Mouse (Mus musculus): ENCODE measurements around the gene Sipa1l1. TPM values are rescaled to one million over a fixed set of nuclear protein-coding genes. Genes with fewer than 3 reads are reported as not detected.
A peak's percentile ranks its signal among the peaks of the same experiment; 100 is the strongest.

Gene Sipa1l1
- polyA plus RNA-seq, 1 experiment from 2014 or later, result 34.8 TPM

DNA sequence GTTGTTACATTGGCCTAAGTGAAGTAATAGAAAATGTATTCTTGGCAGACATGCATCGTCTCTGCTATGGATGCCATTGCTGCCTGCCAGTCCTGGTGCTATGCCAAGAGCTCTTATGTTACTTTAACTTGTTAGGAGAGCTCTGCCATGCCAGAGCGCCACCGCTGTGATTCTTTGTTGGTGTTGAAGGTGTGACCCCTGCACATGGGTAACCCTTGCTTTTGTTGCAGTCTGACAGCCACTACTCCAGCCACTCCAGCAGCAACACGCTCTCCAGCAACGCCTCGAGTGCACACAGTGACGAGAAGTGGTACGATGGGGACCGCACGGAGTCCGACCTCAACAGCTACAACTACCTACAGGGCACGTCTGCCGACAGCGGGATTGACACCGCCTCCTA, 255.7 kb downstream of the Sipa1l1 start:
- Histone ChIP-seq H3K9me3 (no peaks in the 10 kb centered on the region), H3K4me1 (peaks cover 7% of the 10 kb centered on the region), H3K27me3 (no peaks in the 10 kb centered on the region), H3K9ac (no peak overlapping the region), H3K36me3 (peaks cover 60% of the 10 kb centered on the region), H3K4me3 (no peak overlapping the region), H3K27ac (no peak overlapping the region), H3K4me2 (no peak overlapping the region)
- WGBS, result 92% methylated on average over 15 of the region's 15 CpGs
- ATAC-seq (ENCODE audit: insufficient number of reproducible peaks, insufficient read depth, low FRiP score, low TSS enrichment, low read depth), result no peak

GRCm38 (mm10) chr12:82425853-82426252, 256.7 kb downstream of the Sipa1l1 start:
- Histone ChIP-seq H3K9me3 (no peaks in the 10 kb centered on the region), H3K27ac (no peak overlapping the region), H3K27me3 (no peaks in the 10 kb centered on the region), H3K4me2 (no peak overlapping the region), H3K4me3 (no peak overlapping the region), H3K36me3 (peaks cover 59% of the 10 kb centered on the region), H3K4me1 (peaks cover 7% of the 10 kb centered on the region), H3K9ac (no peak overlapping the region)
- ATAC-seq (ENCODE audit: insufficient number of reproducible peaks, insufficient read depth, low FRiP score, low TSS enrichment, low read depth), result no peak
- 90% methylated on average over 11 of the region's 11 CpGs for WGBS

GRCm38 (mm10) chr12:82427416-82427815, 258.3 kb downstream of the Sipa1l1 start:
- Histone ChIP-seq H3K36me3 (peaks cover 50% of the 10 kb centered on the region), H3K9me3 (no peaks in the 10 kb centered on the region), H3K4me1 (peaks cover 7% of the 10 kb centered on the region), H3K4me3 (no peak overlapping the region), H3K27ac (0 out of 2 replicates have a peak overlapping the region, but pooled peaks have one; percentile 23), H3K4me2 (no peak overlapping the region), H3K27me3 (no peaks in the 10 kb centered on the region), H3K9ac (no peak overlapping the region)
- ATAC-seq (ENCODE audit: insufficient number of reproducible peaks, insufficient read depth, low FRiP score, low TSS enrichment, low read depth), result no peak
- WGBS, result 61% methylated on average over 2 of the region's 2 CpGs

GRCm38 (mm10) chr12:82428466-82428865, 259.3 kb downstream of the Sipa1l1 start:
- H3K9me3 ChIP-seq, result no peaks in the 10 kb centered on the region

DNA sequence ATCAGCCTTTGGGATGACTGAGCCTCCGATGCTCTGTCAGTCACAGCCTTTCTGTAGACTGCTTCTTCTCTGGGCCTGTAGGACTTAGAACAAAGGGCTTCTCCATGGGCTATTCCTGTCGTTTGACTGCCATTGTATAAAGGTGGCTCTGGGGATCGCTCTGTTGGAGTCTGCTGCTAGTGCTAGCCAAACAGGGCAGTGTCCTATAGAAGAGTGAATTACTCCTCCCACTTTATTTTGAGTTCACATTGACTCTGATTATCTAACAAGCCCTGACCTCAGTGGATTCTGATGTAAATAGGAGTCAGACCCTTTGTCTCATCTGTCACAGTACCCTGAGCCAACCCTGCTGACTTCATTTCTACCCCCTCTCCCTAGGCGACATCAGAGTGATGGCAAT, 264.2 kb downstream of the Sipa1l1 start:
- no peak for ATAC-seq (ENCODE audit: insufficient number of reproducible peaks, insufficient read depth, low FRiP score, low TSS enrichment, low read depth)
- no peaks in the 10 kb centered on the region for H3K27me3 ChIP-seq
- no peak overlapping the region for H3K4me2 ChIP-seq
- no peaks in the 10 kb centered on the region for H3K4me1 ChIP-seq
- peaks cover 60% of the 10 kb centered on the region for H3K36me3 ChIP-seq
- WGBS, result 73% methylated on average over 4 of the region's 4 CpGs
- H3K9me3 ChIP-seq, result no peaks in the 10 kb centered on the region
- H3K4me3 ChIP-seq, result no peak overlapping the region
- H3K27ac ChIP-seq, result no peak overlapping the region
- no peak overlapping the region for H3K9ac ChIP-seq

More at GRCm38 (mm10) chr12:82428466-82428865, 259.3 kb downstream of the Sipa1l1 start:
- Histone ChIP-seq H3K4me3 (no peak overlapping the region), H3K4me2 (no peak overlapping the region), H3K9ac (no peak overlapping the region), H3K36me3 (peaks cover 49% of the 10 kb centered on the region), H3K27ac (no peak overlapping the region), H3K4me1 (peaks cover 7% of the 10 kb centered on the region), H3K27me3 (no peaks in the 10 kb centered on the region)
- no peak for ATAC-seq (ENCODE audit: insufficient number of reproducible peaks, insufficient read depth, low FRiP score, low TSS enrichment, low read depth)
- 78% methylated on average over 9 of the region's 9 CpGs for WGBS

DNA sequence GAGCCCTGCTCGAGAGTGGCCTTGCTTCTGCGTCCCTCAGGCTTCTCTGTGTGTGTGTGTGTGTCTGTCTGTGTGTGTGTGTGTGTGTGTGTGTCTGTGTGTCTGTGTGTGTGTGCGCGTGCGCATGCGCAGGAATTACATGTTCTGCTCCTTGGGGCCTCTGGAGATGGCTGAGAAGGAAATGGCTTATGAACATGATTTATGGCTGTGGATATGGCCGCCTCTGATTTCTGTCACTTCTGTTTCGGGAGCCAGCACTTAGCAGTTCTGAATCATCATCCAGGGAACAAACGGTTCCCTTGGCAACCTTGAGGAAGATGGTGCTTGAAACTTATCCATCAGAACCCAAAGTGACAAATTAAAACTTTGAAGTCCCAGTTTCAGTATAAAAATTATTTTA, 265.5 kb downstream of the Sipa1l1 start:
- H3K9me3 ChIP-seq, result no peaks in the 10 kb centered on the region
- no peak overlapping the region for H3K27ac ChIP-seq
- peaks cover 73% of the 10 kb centered on the region for H3K36me3 ChIP-seq
- H3K9ac ChIP-seq, result no peak overlapping the region
- H3K4me1 ChIP-seq, result no peaks in the 10 kb centered on the region
- 92% methylated on average over 9 of the region's 9 CpGs for WGBS
- H3K4me2 ChIP-seq, result no peak overlapping the region
- H3K4me3 ChIP-seq, result no peak overlapping the region
- H3K27me3 ChIP-seq, result no peaks in the 10 kb centered on the region
- ATAC-seq (ENCODE audit: insufficient number of reproducible peaks, insufficient read depth, low FRiP score, low TSS enrichment, low read depth), result no peak

DNA sequence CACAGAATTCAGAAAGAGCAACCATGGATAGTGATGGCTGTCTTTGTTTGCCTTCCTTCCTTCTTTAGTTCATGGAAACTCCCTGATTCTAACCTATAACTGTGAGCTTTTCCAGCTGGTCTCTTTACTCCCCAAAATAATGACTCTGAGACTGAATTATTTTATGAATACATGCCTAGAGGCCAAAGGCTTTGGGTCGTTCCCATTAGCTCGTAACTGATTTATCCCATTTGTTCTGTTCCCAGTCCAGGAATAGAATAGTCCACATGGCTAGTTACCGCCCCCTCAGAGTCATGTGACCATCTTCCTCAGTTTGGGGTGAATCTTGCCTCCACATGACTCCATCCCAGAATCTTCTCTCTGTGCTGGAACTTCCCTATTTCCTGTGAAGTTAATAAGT, 272.4 kb downstream of the Sipa1l1 start:
- Histone ChIP-seq H3K9me3 (no peaks in the 10 kb centered on the region), H3K4me1 (no peaks in the 10 kb centered on the region), H3K4me3 (no peak overlapping the region), H3K4me2 (no peak overlapping the region), H3K36me3 (peaks cover 79% of the 10 kb centered on the region), H3K27me3 (no peaks in the 10 kb centered on the region), H3K27ac (no peak overlapping the region), H3K9ac (no peak overlapping the region)
- ATAC-seq (ENCODE audit: insufficient number of reproducible peaks, insufficient read depth, low FRiP score, low TSS enrichment, low read depth), result no peak
- WGBS, result 95% methylated on average over 3 of the region's 3 CpGs

GRCm38 (mm10) chr12:82446609-82447024, 277.5 kb downstream of the Sipa1l1 start:
- H3K9ac ChIP-seq, result no peak overlapping the region
- no peaks in the 10 kb centered on the region for H3K27me3 ChIP-seq
- H3K4me1 ChIP-seq, result peaks cover 3% of the 10 kb centered on the region; the same call in 1 of the 2 replicates
- H3K4me2 ChIP-seq, result no peak overlapping the region
- H3K4me3 ChIP-seq, result no peak overlapping the region
- WGBS, result 91% methylated on average over 8 of the region's 8 CpGs
- peaks cover 57% of the 10 kb centered on the region for H3K36me3 ChIP-seq
- H3K9me3 ChIP-seq, result no peaks in the 10 kb centered on the region
- H3K27ac ChIP-seq, result no peak overlapping the region
- ATAC-seq (ENCODE audit: insufficient number of reproducible peaks, insufficient read depth, low FRiP score, low TSS enrichment, low read depth), result no peak

DNA sequence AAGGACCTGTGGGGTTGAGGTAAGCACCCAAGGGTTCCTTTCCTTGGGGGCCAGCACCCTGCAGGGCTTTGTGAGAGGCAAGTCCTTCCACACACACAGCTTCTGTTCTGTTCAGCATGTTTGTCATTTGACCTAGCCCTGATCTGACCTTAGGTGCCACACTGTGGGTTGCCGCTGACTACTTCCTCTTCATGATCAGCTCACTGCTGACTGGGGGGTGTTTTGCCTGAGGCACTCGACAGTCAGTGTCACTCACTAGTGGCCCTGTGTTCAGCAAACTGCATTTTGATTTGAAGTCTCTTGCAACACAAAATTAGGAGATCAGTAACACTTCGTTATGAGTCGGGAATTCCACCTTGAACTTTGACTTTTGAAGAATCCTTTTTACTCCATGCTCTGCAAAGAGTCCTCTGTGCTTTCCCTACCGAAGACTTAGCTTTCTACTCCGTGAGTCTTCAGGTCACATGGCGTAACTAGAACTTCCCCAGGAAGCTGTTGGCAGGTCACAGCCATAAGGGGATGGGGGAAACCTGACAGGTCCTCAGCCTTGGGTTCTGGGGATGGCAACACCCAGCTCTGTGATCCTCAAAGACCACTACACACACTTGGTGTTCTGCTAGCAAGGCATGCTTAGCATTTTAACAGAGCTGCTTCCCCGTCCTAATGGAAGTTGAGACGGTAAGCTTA, 279.2 kb downstream of the Sipa1l1 start:
- peaks cover 56% of the 10 kb centered on the region for H3K36me3 ChIP-seq
- H3K27me3 ChIP-seq, result no peaks in the 10 kb centered on the region
- no peak overlapping the region for H3K9ac ChIP-seq
- ATAC-seq (ENCODE audit: insufficient number of reproducible peaks, insufficient read depth, low FRiP score, low TSS enrichment, low read depth), result no peak
- H3K4me2 ChIP-seq, result no peak overlapping the region
- no peak overlapping the region for H3K27ac ChIP-seq
- 50% methylated on average over 9 of the region's 9 CpGs for WGBS
- H3K9me3 ChIP-seq, result peaks cover 7% of the 10 kb centered on the region; the same call in 1 of the 2 replicates
- H3K4me3 ChIP-seq, result no peak overlapping the region
- H3K4me1 ChIP-seq, result peaks cover 3% of the 10 kb centered on the region; the same call in 1 of the 2 replicates

DNA sequence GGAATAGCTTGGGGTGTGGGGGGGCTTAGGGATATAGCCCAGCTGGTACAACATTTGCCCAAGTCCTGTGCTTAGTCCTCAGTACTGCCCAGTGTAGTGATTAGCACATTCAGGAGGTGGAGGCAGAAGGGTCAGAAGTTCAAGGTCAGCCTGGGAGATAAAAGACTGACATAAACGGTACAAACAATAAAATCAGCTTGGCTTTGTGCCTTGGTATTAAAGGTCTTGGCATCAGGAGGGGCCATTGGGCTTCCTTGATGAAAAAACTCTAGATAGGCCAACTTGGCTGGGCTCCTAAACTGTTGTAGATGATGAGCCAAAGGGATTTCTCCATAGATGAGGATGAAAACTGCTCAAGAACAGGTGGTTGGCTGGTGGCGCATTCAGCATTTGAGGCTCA, 283.3 kb downstream of the Sipa1l1 start:
- H3K4me2 ChIP-seq, result no peak overlapping the region
- peaks cover 7% of the 10 kb centered on the region; the same call in 1 of the 2 replicates for H3K9me3 ChIP-seq
- peaks cover 3% of the 10 kb centered on the region; the same call in 1 of the 2 replicates for H3K4me1 ChIP-seq
- H3K27ac ChIP-seq, result no peak overlapping the region
- ATAC-seq (ENCODE audit: insufficient number of reproducible peaks, insufficient read depth, low FRiP score, low TSS enrichment, low read depth), result no peak
- peaks cover 26% of the 10 kb centered on the region for H3K36me3 ChIP-seq
- H3K27me3 ChIP-seq, result no peaks in the 10 kb centered on the region
- H3K9ac ChIP-seq, result no peak overlapping the region
- H3K4me3 ChIP-seq, result no peak overlapping the region
- 87% methylated on average over 2 of the region's 2 CpGs for WGBS

DNA sequence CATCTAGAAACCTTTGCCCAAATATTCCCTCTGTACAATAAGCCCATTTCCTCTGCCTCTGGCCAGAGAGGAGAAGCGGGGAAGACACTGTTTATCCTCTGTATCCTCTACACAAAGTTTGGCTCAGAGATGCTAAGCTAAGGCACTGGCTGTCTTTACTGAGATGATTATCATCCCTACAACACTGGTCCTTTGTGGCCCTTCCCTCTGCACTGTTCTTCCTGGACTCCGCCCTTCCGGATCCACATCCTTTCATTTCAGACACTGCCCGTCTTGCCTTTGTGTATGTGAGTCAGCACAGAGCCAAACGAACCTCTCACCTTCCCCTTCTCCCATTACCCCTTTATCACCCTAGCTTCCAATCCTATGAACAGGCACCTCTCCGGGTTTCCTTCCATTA, 285.3 kb downstream of the Sipa1l1 start:
- peaks cover 7% of the 10 kb centered on the region; the same call in 1 of the 2 replicates for H3K9me3 ChIP-seq
- H3K4me1 ChIP-seq, result peaks cover 3% of the 10 kb centered on the region; the same call in 1 of the 2 replicates
- H3K4me2 ChIP-seq, result no peak overlapping the region
- H3K36me3 ChIP-seq, result peaks cover 7% of the 10 kb centered on the region; the same call in 1 of the 2 replicates
- H3K9ac ChIP-seq, result no peak overlapping the region
- no peak overlapping the region for H3K27ac ChIP-seq
- ATAC-seq (ENCODE audit: insufficient number of reproducible peaks, insufficient read depth, low FRiP score, low TSS enrichment, low read depth), result no peak
- no peaks in the 10 kb centered on the region for H3K27me3 ChIP-seq
- no peak overlapping the region for H3K4me3 ChIP-seq
- 78% methylated on average over 6 of the region's 6 CpGs for WGBS

DNA sequence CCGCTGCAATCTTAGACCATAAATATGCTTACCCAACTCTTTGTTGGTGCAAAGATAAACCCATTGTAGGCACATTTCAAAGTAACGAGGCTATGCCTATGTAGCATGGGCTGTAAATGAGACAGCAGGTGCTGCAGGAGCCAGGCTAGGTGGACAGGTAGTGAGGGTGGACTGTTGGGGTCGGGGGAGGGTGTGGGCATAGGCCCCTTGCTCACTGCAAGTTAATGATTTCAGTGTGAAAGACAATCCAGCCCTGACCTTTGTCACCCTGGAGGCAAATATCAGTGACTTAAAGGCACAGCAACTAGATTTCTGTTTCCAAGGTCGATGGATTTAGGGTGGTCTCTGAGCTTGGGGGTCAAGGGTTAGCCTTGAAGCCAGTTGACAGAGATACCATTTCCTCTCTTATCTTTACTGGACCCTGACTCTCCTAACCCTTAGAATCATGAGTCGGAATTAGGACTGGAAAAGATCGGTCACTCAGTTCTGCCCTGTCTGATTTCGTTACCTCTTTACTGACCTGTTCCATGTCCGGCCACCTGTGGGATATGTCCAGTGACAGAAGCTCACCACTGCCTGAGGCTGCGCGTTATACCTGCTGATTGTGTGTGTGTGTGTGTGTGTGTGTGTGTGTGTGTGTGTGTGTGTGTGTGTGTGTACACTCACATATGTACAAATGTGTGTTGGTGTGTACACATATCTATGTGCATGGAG, 286.7 kb downstream of the Sipa1l1 start:
- H3K27me3 ChIP-seq, result no peaks in the 10 kb centered on the region
- 72% methylated on average over 10 of the region's 10 CpGs for WGBS
- H3K4me1 ChIP-seq, result no peaks in the 10 kb centered on the region
- H3K9ac ChIP-seq, result no peak overlapping the region
- no peak overlapping the region for H3K4me2 ChIP-seq
- peaks cover 7% of the 10 kb centered on the region; the same call in 1 of the 2 replicates for H3K9me3 ChIP-seq
- no peak overlapping the region for H3K27ac ChIP-seq
- H3K4me3 ChIP-seq, result no peak overlapping the region
- peaks cover 7% of the 10 kb centered on the region; the same call in 1 of the 2 replicates for H3K36me3 ChIP-seq
- ATAC-seq (ENCODE audit: insufficient number of reproducible peaks, insufficient read depth, low FRiP score, low TSS enrichment, low read depth), result no peak
